Mouse (Mus musculus) limb, embryonic 13.5 days (tissue): ENCODE results near the gene Uba6. TPM values are rescaled to one million over a fixed set of nuclear protein-coding genes. Genes with fewer than 3 reads are reported as not detected.

Source experiments
- ATAC-seq: fragments of 200-750 bp; cut with Nextera tagmentation; 2 replicates; pipeline ENCODE4 v1.8.0; 2017; ENCODE audit warnings: low read depth, moderate number of reproducible peaks, moderate TSS enrichment; ENCODE audit not compliant: low FRiP score
- H3K27ac ChIP-seq: fragments of 300-500 bp; sonication (generic); 2 replicates; pipeline ENCODE4 v1.5.1; 2015; ENCODE audit warnings: inconsistent platforms, mild to moderate bottlenecking, moderate library complexity
- H3K27me3 ChIP-seq: fragments of 300-500 bp; sonication (generic); 2 replicates; pipeline ENCODE4 v1.6.1; 2015; ENCODE audit warnings: mild to moderate bottlenecking, inconsistent platforms
- H3K36me3 ChIP-seq: fragments of 300-500 bp; sonication (generic); 2 replicates; pipeline ENCODE4 v1.6.1; 2015; ENCODE audit warnings: inconsistent platforms, mild to moderate bottlenecking, moderate library complexity
- H3K4me1 ChIP-seq: fragments of 300-500 bp; sonication (generic); 2 replicates; pipeline ENCODE4 v1.6.1; 2015; ENCODE audit warnings: inconsistent platforms
- H3K4me2 ChIP-seq: fragments of 300-500 bp; sonication (generic); replicated peaks from 2 replicates; pipeline ENCODE4 v1.6.1; 2015; ENCODE audit warnings: inconsistent platforms, mild to moderate bottlenecking, moderate library complexity
- H3K4me3 ChIP-seq: fragments of 300-500 bp; sonication (generic); 2 replicates; pipeline ENCODE4 v1.5.1; 2015; ENCODE audit warnings: moderate library complexity, mild to moderate bottlenecking, inconsistent platforms
- H3K9ac ChIP-seq: fragments of 300-500 bp; sonication (generic); 2 replicates; pipeline ENCODE4 v1.6.1; 2015; ENCODE audit warnings: mild to moderate bottlenecking, inconsistent platforms
- H3K9me3 ChIP-seq: fragments of 300-500 bp; sonication (generic); 2 replicates; pipeline ENCODE4 v1.6.1; 2016; ENCODE audit warnings: inconsistent platforms
- WGBS: fragments of 180-500 bp; shearing (Covaris S2); methylation state at CpG from one replicate; pipeline ENCODE4 v1.1.7; 2015; 5-methylcytosine and 5-hydroxymethylcytosine counted together
- polyA plus RNA-seq: library from polyadenylated mRNA; unstranded; fragments of >200 nt; fragmentation: Nextera tagmentation; extraction: Ambion mirVana; gene quantifications from 2 replicates; pipeline ENCODE4 v1.2.1, GENCODE M21; 2015

The Uba6 gene
- polyA plus RNA-seq, 1 experiment from 2014 or later = 15.2 TPM

- Histone ChIP-seq H3K4me3 (no peak overlapping the region), H3K27me3 (no peaks in the 10 kb centered on the region), H3K36me3 (no peaks in the 10 kb centered on the region), H3K9ac (no peak overlapping the region), H3K4me1 (peaks cover 13% of the 10 kb centered on the region), H3K4me2 (no peak overlapping the region), H3K27ac (no peak overlapping the region), H3K9me3 (no peaks in the 10 kb centered on the region)
- 74% methylated on average over 6 of the region's 6 CpGs for WGBS
- ATAC-seq = no peak
Measured at GRCm38 (mm10) chr5:86069121-86069520, 103.5 kb downstream of the Uba6 start.

GRCm38 (mm10) chr5:86068451-86068850 lies 104.2 kb downstream of the Uba6 start:
- ATAC-seq = no peak
- peaks cover 20% of the 10 kb centered on the region for H3K4me1 ChIP-seq
- no peak overlapping the region for H3K9ac ChIP-seq
- no peak overlapping the region for H3K4me2 ChIP-seq
- no peaks in the 10 kb centered on the region for H3K9me3 ChIP-seq
- H3K27ac ChIP-seq = no peak overlapping the region
- H3K27me3 ChIP-seq = no peaks in the 10 kb centered on the region
- WGBS = 83% methylated on average over 3 of the region's 3 CpGs
- no peak overlapping the region for H3K4me3 ChIP-seq
- no peaks in the 10 kb centered on the region for H3K36me3 ChIP-seq

GRCm38 (mm10) chr5:86066551-86066929 lies 106.1 kb downstream of the Uba6 start:
- H3K9me3 ChIP-seq = no peaks in the 10 kb centered on the region
- peaks cover 22% of the 10 kb centered on the region for H3K4me1 ChIP-seq
- H3K27me3 ChIP-seq = no peaks in the 10 kb centered on the region
- no peak overlapping the region for H3K27ac ChIP-seq
- H3K9ac ChIP-seq = peak overlapping the region; percentile 59
- H3K4me2 ChIP-seq = peak overlapping the region; percentile 69
- 1% methylated on average over 17 of the region's 17 CpGs for WGBS
- no peaks in the 10 kb centered on the region for H3K36me3 ChIP-seq
- peak; percentile 43 for ATAC-seq
- peak overlapping the region; percentile 75 for H3K4me3 ChIP-seq

GRCm38 (mm10) chr5:86065876-86066550 lies 106.6 kb downstream of the Uba6 start:
- 2% methylated on average over 17 of the region's 17 CpGs for WGBS
- H3K9ac ChIP-seq = peak overlapping the region; percentile 54; the same call in 1 of the 2 replicates

DNA sequence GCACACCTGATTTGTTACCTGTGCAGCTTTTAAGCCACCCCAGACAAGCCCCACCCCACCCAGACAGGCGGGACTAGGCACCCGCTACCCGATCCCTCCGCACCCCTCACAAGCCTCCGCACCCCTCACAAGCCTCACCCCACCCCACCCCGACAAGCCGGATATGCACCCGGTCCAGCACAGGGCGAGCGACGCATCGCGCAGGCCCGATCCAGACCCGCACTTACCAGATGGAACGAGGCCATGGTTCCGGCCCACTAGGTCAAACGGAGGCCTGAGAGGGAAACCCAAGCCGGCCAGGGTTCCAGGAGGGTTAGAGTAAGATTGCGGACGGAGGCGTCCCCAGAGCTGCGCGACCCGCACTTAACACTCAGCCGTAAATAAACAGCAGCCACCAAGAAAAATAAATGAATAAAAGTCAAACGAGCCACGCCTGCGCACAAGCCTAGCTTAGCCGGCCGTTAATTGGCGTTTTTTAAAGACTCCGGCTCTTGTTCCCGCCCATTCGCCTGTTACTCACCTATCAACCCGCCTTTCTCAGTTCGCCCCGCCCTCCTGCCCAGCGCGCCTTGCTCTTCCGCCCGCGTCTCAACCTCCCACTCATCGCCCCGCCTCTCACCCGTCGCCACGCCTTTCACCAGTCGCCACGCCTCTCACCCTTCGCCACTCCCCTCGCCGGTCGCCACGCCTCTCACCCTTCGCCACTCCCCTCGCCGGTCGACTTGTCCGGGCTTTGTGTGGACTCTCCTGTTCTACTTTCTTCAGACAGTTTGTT lies 107.3 kb downstream of the Uba6 start, which contains the start of gene Cenpc1:
TSS of gene Cenpc1 (minus strand) at position 483 of the 775 bp plus-strand sequence.
- Histone ChIP-seq H3K9ac (peak within 1 kb of the TSS; percentile 78), H3K4me3 (peak within 1 kb of the TSS; percentile 75), H3K27me3 (no peaks in the 10 kb centered on the region), H3K4me1 (peaks cover 22% of the 10 kb centered on the region), H3K36me3 (no peaks in the 10 kb centered on the region), H3K4me2 (peak within 1 kb of the TSS; percentile 69), H3K9me3 (no peaks in the 10 kb centered on the region), H3K27ac (peak within 1 kb of the TSS; percentile 88)
- under 1% methylated on average over 60 of the region's 60 CpGs for WGBS
- ATAC-seq = peak; percentile 96

More at GRCm38 (mm10) chr5:86065876-86066550, 106.6 kb downstream of the Uba6 start:
- peak overlapping the region; percentile 52; the same call in 1 of the 2 replicates for H3K27ac ChIP-seq
- H3K27me3 ChIP-seq = no peaks in the 10 kb centered on the region
- ATAC-seq = peak; percentile 64
- H3K4me1 ChIP-seq = peaks cover 22% of the 10 kb centered on the region
- H3K4me3 ChIP-seq = peak overlapping the region; percentile 75
- no peaks in the 10 kb centered on the region for H3K9me3 ChIP-seq
- H3K4me2 ChIP-seq = peak overlapping the region; percentile 69
- no peaks in the 10 kb centered on the region for H3K36me3 ChIP-seq

DNA sequence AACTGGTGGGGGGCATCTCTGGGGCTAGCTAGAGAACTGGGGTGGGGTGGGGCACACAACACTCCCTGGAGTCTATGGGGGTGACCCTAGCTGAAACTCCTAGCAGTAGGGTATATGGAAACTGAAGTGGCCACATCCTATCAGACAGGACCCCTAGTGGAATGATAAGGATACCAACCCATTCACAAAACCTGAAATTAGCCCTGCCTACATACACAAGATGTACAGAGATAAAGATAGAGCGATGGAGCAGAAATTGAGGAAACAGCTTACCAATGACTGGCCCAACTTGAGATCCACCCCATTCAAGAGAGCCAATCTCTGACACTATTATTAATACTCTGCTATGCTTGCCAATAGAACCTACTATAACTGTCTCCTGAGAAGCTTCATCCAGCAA lies 109.1 kb downstream of the Uba6 start:
- no peaks in the 10 kb centered on the region for H3K27me3 ChIP-seq
- no peak overlapping the region for H3K9ac ChIP-seq
- H3K4me1 ChIP-seq = peaks cover 22% of the 10 kb centered on the region
- 0 out of 2 replicates have a peak overlapping the region, but pooled peaks have one; percentile 75 for H3K4me3 ChIP-seq
- no peaks in the 10 kb centered on the region for H3K9me3 ChIP-seq
- H3K4me2 ChIP-seq = peak overlapping the region; percentile 69
- no peak for ATAC-seq
- no peak overlapping the region for H3K27ac ChIP-seq
- peaks cover 3% of the 10 kb centered on the region; the same call in 1 of the 2 replicates for H3K36me3 ChIP-seq
- 100% methylated on average over 1 of the region's 1 CpGs for WGBS

Other genes starting within 250 kb of the Uba6 start
- 37.4 and 40.2 TPM in 2 replicates for gene Cenpc1, start 107.2 kb downstream of the Uba6 start, polyA plus RNA-seq
- gene Stap1, start 101.1 kb downstream of the Uba6 start, polyA plus RNA-seq = 0.29 and 0.49 TPM in 2 replicates
- not detected in 2 replicates for gene Gnrhr, start 25.1 kb upstream of the Uba6 start, polyA plus RNA-seq
- not detected in 2 replicates for gene Tmprss11c, start 116.5 kb upstream of the Uba6 start, polyA plus RNA-seq
- gene Tmprss11d, start 200.6 kb upstream of the Uba6 start, polyA plus RNA-seq = not detected in 2 replicates